Mouse (Mus musculus): Measurements from ENCODE around the gene Pak1.

GRCm38 (mm10) chr7:97845546-97845945 is 57.2 kb downstream of the Pak1 start:
- TF ChIP-seq POLR2A (IDR thresholded peaks at IDR 0.05; ENCODE audit: insufficient read depth, low read depth, low read length) (no peak), CTCF (IDR thresholded peaks at IDR 0.05) (no peak)
